In genomic region chr1:40887673-40888072, GRCm38 (mm10) we compare ENCODE assay signal across 9 mouse cellular contexts.
DNase-seq lines count a peak whose midpoint lies in the region; ATAC-seq lines count a peak whose summit lies in the region.
"Had no signal": no experiment of that assay in that cellular context is flagged by ENCODE, and none has a peak within 500 bp of the region (broad histone marks: within the 10 kb centered on the region; RNA-seq: fewer than 3 reads in every experiment).

No protein-coding gene starts in this region.

- peak; percentile 60 for ATAC-seq in embryonic facial prominence, embryonic 14.5 days (ENCODE audit: low read depth)
- ATAC-seq in hematopoietic stem cell, adult 5-6 weeks (replicated peaks in 1 of 2; ENCODE audit: insufficient read depth in 1 of 2, low FRiP score in 2 of 2, low TSS enrichment in 1 of 2, low read depth in 1 of 2, poor library complexity in 2 of 2, severe bottlenecking in 2 of 2), result peak; percentile 48 to 53; a peak in 2 of 4 replicates
- peak; percentile 63; the same call in 1 of the 2 replicates for ATAC-seq in midbrain, embryonic 12.5 days (ENCODE audit: low FRiP score, low read depth)
- no peak for ATAC-seq in CD4-positive, CD25-positive, alpha-beta regulatory T cell, adult 4 months

- H3K4me3 ChIP-seq in embryonic facial prominence, embryonic 14.5 days (ENCODE audit: low read depth, low read length), result no peak overlapping the region
- no peak overlapping the region for H3K4me3 ChIP-seq in midbrain, embryonic 12.5 days
- H3K4me3 ChIP-seq: embryonic facial prominence, embryonic 15.5 days had no signal

- H3K36me3 ChIP-seq in embryonic facial prominence, embryonic 14.5 days (ENCODE audit: control insufficient read depth, insufficient read depth, low read length), result no peaks in the 10 kb centered on the region
- H3K36me3 ChIP-seq in midbrain, embryonic 12.5 days, result no peaks in the 10 kb centered on the region
- H3K36me3 ChIP-seq: embryonic facial prominence, embryonic 15.5 days had no signal

- peak; percentile 14 for DNase-seq in Muller cell, postnatal 12 days (ENCODE audit: inconsistent ontology term)
- DNase-seq in adrenal gland, adult 8-10 months, result peak; percentile 7
- DNase-seq in embryonic facial prominence, embryonic 14.5 days (ENCODE audit: low spot score), result peak; percentile 83
- DNase-seq in layer of hippocampus, postnatal 14 days (ENCODE audit: low spot score in 2 of 2), result peak; percentile 69 to 75
- DNase-seq in telencephalon, adult 2 months (ENCODE audit: low read depth, low spot score), result peak; percentile 54

- H3K9me3 ChIP-seq in embryonic facial prominence, embryonic 14.5 days (ENCODE audit: control insufficient read depth, low read length), result no peaks in the 10 kb centered on the region
- no peaks in the 10 kb centered on the region for H3K9me3 ChIP-seq in midbrain, embryonic 12.5 days
- H3K9me3 ChIP-seq: embryonic facial prominence, embryonic 15.5 days had no signal

- H3K4me2 ChIP-seq in embryonic facial prominence, embryonic 14.5 days (ENCODE audit: low read depth, low read length), result peak overlapping the region; percentile 16; the same call in 1 of the 2 replicates
- H3K4me2 ChIP-seq in midbrain, embryonic 12.5 days (replicated peaks), result no peak overlapping the region
- H3K4me2 ChIP-seq: embryonic facial prominence, embryonic 15.5 days had no signal

- H3K9ac ChIP-seq in embryonic facial prominence, embryonic 14.5 days (ENCODE audit: low read depth, low read length), result no peak overlapping the region
- no peak overlapping the region for H3K9ac ChIP-seq in midbrain, embryonic 12.5 days (replicated peaks)
- H3K9ac ChIP-seq: embryonic facial prominence, embryonic 15.5 days had no signal

- H3K4me1 ChIP-seq in embryonic facial prominence, embryonic 14.5 days (ENCODE audit: control insufficient read depth, insufficient read depth, low read length), result peaks cover 8% of the 10 kb centered on the region; the same call in 1 of the 2 replicates
- peaks cover 8% of the 10 kb centered on the region; the same call in 1 of the 2 replicates for H3K4me1 ChIP-seq in midbrain, embryonic 12.5 days

- no peak overlapping the region for H3K27ac ChIP-seq in embryonic facial prominence, embryonic 14.5 days (replicated peaks; ENCODE audit: low read depth, low read length)
- no peak overlapping the region for H3K27ac ChIP-seq in midbrain, embryonic 12.5 days (replicated peaks)
- H3K27ac ChIP-seq: embryonic facial prominence, embryonic 15.5 days had no signal

- no peaks in the 10 kb centered on the region for H3K27me3 ChIP-seq in embryonic facial prominence, embryonic 14.5 days (replicated peaks; ENCODE audit: control insufficient read depth, insufficient read depth, low read length)
- no peaks in the 10 kb centered on the region for H3K27me3 ChIP-seq in midbrain, embryonic 12.5 days
- H3K27me3 ChIP-seq: embryonic facial prominence, embryonic 15.5 days had no signal

- whole genome bisulfite sequencing in embryonic facial prominence, embryonic 14.5 days, result 36% methylated on average over 12 of the region's 12 CpGs
- 41% methylated on average over 12 of the region's 12 CpGs for WGBS in midbrain, embryonic 12.5 days

Comparison
In these comparisons a context has a peak if more than half of its experiments do, and no peak if none do; other contexts are left out.
1. DNase-seq: peak in every context shown above with its lines; median percentile 83 in embryonic facial prominence, embryonic 14.5 days; 72 in layer of hippocampus, postnatal 14 days; 54 in telencephalon, adult 2 months; 14 in Muller cell, postnatal 12 days; 7 in adrenal gland, adult 8-10 months.